Mouse (Mus musculus) heart, postnatal 10 days (tissue): Measurements from ENCODE around the gene 4930564D02Rik. TPM values are rescaled to one million over a fixed set of nuclear protein-coding genes. Genes with fewer than 3 reads are reported as not detected.

Experiments
- DNase-seq, 2 experiments: peaks; one replicate each; pipeline ENCODE4 v3.0.0; 2021
- intact Hi-C: fragments of 180-260 bp; cut with DNase I; formaldehyde crosslinking; loops from one replicate; pipeline ENCODE4 v1.15.1; 2025
- total RNA-seq, 2 experiments: library from RNA; stranded (reverse); gene quantifications; 2 replicates each; pipeline ENCODE4 v1.2.3; 2021

4930564D02Rik gene
- total RNA-seq, 2 experiments from 2014 or later: not detected

DNA sequence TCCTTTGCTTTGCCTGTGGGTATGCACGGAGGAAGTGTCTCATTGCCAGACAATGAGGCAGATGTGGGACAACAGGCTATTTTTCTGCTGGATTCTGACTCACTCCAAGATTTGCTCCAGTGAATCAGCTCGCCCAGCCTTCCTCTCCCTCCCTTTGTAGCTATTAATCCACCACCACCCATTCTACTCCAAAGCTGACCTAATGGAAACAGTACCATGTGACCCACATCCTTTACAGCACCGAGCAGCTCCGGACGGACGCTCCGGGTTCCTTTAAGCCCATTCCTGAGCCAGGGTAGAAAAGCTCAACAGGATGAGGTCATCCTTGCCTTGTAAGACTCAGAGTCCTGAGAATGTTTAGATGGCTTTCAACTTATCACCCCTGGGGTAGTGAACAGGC is 11.7 kb upstream of the 4930564D02Rik start:
- intact Hi-C loops: loop anchor here (2.0 kb wide), 1 partner anchor 190 kb away; the partner anchor contains the start of genes Capza1 and St7l
- peak; percentile 85 to 86 for DNase-seq

DNA sequence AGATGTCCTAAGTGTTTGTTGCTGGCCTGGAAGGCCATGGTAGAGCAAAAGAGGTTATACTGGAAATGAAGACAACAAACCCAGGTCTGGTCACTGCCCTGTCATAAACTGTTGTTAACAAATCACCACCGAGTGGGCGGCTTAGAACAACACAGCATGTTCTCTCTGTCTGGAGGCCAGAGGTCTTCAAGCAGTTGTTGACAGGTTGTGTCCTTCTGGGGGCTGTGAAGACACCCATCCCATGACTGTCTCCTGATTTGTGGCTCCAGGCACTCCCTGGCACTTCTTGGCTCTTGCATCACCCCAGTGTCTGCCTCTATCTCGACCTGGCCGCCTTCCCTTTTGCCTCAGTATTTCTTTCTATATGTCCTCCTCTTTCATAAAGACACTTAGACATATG is 11.0 kb upstream of the 4930564D02Rik start:
- intact Hi-C loops: loop anchor here (2.0 kb wide), 1 partner anchor 191 kb away; the partner anchor contains the start of genes Capza1 and St7l
- DNase-seq: no peak

DNA sequence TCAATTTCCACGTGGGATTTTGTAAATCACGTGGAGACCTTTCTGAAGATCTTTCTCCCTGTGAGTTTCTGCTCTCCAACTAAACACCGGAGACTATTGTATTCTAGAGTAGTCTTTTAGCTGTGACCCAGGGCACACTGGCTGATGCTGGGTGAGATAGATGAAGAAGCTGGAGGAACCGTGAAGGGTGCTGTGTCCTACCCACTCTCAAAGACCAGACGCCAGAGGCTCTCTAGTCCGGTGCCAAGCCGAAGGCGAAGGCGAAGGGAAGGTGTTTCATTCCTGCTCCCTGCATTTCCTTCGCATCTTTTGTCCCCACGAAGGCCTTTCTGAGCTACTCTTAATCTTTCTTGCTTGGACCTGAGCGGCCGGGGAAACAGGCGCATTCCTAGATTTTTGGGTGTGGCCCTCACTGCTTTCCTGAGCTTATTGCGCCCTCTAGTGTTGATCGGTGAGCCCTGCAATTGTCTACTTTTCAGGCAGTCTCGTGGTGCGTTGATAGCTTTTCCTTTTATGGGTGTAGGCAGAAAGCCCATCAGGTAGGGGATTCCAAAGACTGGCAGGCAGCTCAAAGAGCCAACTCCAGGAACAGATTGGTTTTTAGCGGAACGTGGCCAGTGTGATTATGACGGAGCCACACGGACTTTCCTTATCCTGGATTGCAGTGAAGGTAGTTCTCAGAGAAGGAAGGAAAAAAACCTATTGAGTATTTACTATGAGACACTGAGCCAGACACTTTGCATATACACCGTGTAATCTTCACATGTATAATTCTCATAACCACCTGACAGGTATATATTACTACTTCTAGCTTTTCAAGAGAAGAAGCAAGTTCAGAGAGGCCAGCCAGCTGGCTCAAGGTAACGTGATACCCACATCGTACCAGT is 7.8 kb upstream of the 4930564D02Rik start:
- peak; percentile 92 to 95 for DNase-seq
- intact Hi-C loops: loop anchor here (1.0 to 2.0 kb wide), 3 partner anchors 67 to 345 kb away; partner anchors contain the start of gene Rhoc

DNA sequence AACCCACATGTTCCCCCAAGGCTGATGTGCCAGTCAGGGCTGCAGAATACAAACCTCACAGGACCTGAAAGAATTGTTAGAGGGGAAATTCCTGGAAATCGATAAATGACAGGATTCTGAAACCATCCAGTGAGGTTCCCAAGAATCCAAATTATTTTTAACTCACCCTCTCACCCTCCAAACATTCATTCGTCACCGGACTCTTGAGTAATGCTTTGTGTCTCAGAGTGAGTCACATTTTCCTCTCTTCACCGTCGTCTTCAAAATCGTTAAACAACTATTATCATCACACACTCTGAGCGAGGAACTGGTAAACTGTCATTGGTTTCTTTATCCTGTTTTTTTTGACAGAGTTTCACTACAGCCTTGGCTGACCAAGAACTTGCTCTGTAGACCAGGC is 6.7 kb upstream of the 4930564D02Rik start:
- no peak for DNase-seq
- intact Hi-C loops: loop anchor here (1.0 to 2.0 kb wide), 2 partner anchors 68 to 271 kb away; partner anchors contain the start of gene Rhoc

DNA sequence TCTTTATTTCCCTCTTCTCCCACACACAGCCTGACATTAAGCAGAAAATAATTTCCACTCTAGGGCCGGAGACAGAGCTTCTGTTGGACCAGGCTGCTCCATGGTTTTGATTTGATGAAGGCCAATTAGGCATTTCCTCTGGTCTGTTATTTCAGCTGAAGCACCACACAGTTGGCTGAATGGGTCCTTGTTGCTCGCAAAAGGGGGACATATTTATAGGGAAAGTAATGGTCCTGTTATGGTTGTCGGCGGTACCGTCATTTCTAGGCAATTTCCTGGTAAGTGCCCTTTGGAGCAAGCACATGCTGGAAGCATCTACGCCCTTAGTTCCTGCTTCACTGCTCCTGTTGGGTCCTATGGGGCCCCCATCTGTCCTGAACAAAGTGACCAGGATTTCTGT is 5.7 kb upstream of the 4930564D02Rik start:
- intact Hi-C loops: no loop called here
- no peak for DNase-seq

DNA sequence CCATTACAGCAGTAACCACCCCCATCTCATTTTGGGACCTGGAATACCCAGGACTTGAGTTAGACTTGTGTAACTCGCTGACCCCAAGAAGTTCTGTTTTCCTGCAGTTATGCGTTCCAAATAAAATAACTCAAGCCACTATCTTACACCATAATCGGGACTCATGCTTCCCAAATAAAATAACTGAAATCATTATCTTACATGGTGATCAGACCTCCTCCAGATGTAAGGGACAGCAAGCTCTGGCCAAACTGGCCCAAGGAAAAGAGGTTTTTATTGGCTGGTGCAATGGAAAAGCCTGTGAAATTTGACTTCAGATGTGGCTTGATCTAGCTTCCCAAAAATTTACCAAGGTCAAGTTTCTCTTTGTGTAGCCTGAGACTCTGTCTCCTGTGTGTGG is 5.1 kb upstream of the 4930564D02Rik start:
- no peak for DNase-seq
- intact Hi-C loops: no loop called here

DNA sequence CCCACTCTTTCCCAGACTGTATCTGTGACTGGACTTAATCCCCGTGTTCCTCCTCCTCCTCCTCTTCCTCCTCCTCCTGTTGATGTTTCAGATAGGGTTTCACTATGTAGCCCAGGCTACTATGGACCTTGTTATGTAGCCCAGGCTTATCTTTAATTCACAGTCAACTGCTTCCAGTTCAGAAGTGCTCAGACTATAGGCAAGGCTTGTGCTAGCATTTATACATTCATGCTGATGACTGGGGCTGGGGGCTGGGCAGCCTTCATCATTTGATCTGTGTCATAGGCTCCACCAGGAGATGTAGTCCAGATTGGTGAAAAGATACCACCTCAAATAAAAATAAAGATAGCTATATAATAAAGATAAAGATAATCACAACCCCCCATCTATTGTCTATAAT is 4.7 kb upstream of the 4930564D02Rik start:
- DNase-seq: no peak
- intact Hi-C loops: no loop called here

GRCm38 (mm10) chr3:105062676-105063075 is 4.0 kb upstream of the 4930564D02Rik start:
- DNase-seq: no peak
- intact Hi-C loops: no loop called here

DNA sequence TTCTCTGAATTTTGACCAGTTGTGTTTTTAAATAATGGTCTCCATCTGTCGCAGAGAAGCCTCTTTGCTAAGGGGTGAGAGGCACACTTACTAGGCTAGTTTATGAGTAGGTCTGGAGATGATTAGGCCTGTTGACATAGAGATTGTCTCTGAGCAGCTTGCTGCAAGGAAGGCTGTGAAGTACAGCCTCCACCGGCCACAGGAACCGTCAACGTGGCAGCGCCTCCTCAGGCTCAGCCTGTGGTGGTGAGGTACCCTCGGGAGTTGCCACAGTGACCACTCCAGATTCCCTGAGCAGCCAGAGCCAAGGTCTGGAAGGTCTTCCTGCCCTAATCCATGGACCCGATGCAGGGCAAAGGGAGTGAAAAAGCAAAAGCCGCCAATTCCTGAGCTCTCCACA is 3.9 kb downstream of the 4930564D02Rik start:
- no peak for DNase-seq
- intact Hi-C loops: no loop called here

DNA sequence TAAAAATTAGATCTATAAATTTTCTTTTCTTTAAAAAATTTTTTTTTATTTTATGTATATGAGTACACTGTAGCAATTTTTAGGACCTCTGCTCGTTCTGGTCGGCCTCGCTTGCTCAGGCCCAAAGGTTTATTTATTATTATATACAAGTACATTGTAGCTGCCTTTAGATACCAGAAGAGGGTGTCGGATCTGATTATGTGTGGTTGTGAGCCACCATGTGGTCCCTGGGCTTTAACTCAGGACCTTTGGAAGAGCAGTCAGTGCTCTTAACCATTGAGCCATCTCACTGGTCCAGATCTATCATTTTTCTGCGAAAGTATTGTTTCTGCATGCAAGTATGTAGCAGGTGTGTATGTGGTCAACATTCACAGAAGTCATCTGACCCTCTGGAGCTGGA is 4.6 kb downstream of the 4930564D02Rik start:
- intact Hi-C loops: no loop called here
- no peak for DNase-seq

GRCm38 (mm10) chr3:105072536-105072935 is 5.9 kb downstream of the 4930564D02Rik start:
- intact Hi-C loops: no loop called here
- DNase-seq: no peak

GRCm38 (mm10) chr3:105075796-105076195 is 9.2 kb downstream of the 4930564D02Rik start:
- intact Hi-C loops: no loop called here
- no peak for DNase-seq

DNA sequence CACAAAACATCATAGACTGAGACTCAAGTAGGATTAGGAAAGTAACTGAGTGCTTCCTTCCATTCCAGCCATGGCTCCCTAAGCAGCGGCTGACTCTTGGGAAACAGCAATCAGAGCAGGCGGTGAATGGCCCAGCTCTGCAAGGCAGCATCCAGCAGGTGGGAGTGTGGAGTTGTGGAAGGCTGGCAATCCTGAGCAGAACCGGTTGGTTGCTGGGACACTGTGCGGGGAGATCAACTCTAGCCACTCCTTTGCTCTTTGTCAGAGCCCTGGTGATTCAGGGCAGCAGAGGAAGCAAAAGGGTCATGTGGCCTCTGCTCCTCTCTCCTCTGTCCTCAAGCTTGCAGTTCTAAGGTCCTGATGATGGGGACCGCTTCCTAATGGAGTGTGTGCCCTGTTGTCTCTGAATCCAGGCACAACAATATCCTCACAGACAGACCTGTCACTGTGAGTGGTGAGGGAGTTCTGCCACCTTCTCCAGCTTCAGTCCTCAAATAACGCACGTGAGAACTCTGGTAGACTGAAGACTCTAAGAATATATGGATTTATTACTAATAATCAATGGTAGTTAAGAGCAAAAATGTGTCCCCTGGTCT is 11.7 kb downstream of the 4930564D02Rik start:
- intact Hi-C loops: loop anchor here (1.0 kb wide), 2 partner anchors 13 to 87 kb away; no protein-coding TSS in a partner anchor
- peak; percentile 80 to 88 for DNase-seq

DNA sequence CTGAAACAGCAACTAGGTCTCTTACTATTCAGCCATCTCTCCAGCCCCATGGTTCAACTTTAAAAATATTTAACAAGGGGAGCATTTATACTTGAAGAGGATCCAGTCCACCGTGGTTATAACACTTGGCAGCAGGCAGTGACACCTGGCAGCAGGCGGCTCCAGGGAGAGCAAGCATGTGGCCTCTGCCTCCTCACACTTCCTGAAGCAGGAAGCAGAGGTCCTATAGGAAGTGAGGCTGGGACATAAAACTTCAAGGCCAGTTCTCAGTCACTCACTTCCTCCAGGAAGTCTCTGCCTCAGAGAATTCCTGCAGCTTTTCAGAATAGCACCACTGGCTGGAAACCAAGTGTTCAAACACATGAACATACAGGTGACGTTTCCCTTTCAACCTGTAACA is 20.7 kb downstream of the 4930564D02Rik start:
- intact Hi-C loops: no loop called here

DNA sequence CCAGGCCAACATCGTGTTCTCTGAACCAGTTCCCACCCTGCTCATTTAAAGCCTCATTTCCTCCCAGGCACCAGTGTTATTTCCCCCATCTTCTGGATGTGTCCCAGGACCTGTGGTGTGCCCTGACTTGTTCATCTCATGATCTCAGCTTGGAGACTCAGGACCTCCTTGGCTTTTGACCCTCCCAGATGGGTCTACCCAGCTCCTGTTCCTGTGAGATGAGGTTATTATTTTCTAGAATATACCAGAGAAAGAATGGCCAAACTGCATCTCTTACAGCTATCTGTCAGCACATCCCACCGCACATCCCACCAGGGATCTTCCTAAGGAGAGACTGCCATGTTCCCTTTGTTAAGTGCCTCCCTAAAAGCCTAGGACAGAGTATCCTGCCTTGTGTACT is 22.0 kb downstream of the 4930564D02Rik start:
- DNase-seq: no peak
- intact Hi-C loops: no loop called here

More for the DNA sequence above, 20.7 kb downstream of the 4930564D02Rik start:
- DNase-seq: peak; percentile 15 to 32

GRCm38 (mm10) chr3:105090147-105090546 is 23.5 kb downstream of the 4930564D02Rik start:
- intact Hi-C loops: no loop called here
- DNase-seq: no peak

DNA sequence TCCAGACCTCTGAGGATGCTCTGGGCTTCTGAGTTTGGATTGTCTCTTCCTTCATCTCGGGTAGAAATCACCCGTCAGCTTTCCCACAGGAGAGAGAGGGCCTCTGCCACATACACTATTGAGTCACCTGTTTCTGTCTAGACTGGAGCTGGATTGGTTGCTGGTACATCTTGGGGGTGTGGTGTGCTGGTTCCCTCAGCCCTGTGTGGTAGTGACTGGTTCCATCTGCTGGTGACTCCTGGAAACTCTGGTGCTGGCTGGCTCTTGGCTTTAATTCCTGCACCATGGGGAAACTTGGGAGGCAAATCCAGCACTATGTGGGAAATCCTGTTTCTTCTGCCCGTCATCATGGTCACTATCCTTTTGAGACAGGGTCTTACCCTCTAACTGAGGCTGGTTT is 24.3 kb downstream of the 4930564D02Rik start:
- peak; percentile 60 to 72 for DNase-seq
- intact Hi-C loops: loop anchor here (1.0 kb wide), 1 partner anchor 13 kb away; no protein-coding TSS in a partner anchor

GRCm38 (mm10) chr3:105092721-105093505 is 26.3 kb downstream of the 4930564D02Rik start:
- intact Hi-C loops: no loop called here
- DNase-seq: no peak

DNA sequence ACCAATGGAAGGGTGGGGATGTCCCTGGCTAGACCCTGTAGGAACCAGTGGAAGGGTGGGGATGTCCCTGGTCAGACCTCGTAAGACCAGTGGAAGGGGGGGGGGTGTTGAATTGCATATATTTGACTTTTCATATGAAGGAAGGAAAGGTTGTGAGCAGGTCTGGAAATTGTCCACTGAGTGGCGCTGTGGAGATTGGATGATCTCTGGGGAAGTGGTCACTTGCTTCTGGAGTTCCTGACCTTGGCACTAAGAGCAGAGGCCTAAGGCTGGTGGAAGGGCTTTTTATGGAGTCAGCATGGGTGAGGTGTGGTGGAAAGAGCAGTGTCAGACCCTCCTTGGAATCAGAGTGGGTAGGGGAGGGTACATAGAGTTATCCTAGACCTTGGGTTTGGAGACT is 27.8 kb downstream of the 4930564D02Rik start:
- intact Hi-C loops: no loop called here
- peak in 1 of 2 experiments; percentile 27 for DNase-seq

DNA sequence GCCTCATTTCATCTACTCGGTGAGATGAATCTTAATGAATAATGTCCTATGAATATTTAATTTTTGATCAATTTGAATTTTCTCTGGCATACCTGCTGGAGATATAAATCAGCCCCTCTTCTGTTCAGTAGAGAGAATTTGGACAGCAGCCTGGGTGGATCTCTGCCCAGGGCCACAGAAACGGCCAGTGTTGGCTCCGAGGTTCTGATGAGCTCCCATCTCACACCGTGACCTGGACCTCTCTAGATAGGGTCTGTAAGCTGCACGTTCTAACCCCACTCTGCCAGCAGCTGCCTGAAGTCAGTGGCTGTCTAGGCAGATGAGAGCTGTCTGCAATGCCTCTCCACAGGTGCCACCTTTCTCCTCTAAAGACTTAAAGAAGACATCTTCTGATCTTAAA is 28.4 kb downstream of the 4930564D02Rik start:
- DNase-seq: no peak
- intact Hi-C loops: no loop called here

DNA sequence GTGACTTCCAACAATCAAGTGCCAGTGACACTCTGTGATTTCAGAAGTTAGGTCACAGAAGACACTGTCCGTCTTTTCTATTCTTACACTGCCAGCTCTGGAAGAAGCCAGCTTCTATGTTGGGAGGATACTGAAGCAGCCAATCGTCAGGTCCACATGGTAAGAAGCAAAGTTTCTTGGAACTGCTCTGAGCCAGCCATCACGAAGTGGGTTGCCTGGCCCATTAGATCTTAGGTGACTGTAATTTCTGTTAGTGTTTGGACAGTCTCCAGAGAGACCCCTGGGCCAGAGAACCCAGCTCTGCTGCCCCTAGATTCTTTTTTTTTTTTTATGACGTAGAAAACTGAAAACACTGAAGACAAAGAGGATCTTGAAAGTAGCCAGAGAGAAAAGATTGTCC is 30.9 kb downstream of the 4930564D02Rik start:
- intact Hi-C loops: no loop called here
- no peak for DNase-seq
